Mouse (Mus musculus): ENCODE measurements at regions not wholly inside any gene's neighbourhood (a gene's known extent, or its start where the extent isn't known, plus 50 kb on each side); places are given as distances from the start of the nearest gene placed in this dataset.

DNA sequence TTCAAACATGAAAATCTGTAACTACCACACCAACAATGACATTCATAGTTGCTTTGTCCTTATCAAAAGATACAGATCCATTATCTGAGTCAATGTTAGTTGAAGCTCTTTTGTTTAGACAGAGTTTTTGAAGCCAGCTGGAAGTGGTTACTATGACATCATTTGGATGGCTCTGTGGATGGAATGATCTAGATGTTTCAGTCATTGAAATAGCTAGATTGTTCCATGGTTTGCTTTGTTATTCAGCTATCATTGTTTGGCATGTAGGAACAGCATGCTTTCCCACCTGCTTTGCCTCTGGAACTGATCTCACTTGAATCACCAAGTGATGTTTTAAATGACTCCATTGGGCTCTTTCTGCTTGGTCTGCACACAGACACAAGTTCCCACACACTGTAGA lies 144.2 kb upstream of the Marcks start:
- peak; percentile 64 for DNase-seq (ENCODE audit: low read depth, low spot score)

DNA sequence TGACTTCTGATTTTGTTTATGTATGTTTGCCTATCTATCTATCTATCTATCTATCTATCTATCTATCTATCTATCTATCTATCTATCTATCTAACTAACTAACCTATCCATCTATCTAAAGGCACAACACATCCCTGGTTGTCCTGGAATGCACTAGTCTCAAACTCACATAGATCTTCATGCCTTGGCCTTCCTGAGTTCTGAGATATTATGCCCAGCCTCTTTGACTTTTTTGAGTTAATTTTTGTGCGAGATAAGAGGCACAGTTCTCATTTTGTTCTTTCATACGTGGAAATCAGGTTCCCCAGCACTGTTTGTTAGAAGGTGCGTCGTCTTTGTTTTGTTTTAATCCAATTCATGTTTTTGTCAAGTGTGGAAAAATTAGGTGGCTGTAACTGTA lies 142.1 kb upstream of the Marcks start:
- no peak for DNase-seq (ENCODE audit: low read depth, low spot score)

GRCm38 (mm10) chr10:37280150-37280820 lies 141.6 kb upstream of the Marcks start:
- DNase-seq (ENCODE audit: low read depth, low spot score), result no peak

GRCm38 (mm10) chr10:37279316-37279715 lies 140.6 kb upstream of the Marcks start:
- no peak for DNase-seq (ENCODE audit: low read depth, low spot score)

- DNase-seq (ENCODE audit: low read depth, low spot score), result no peak
These were observed 137.1 kb upstream of the Marcks start for GRCm38 (mm10) chr10:37275857-37276256.

- DNase-seq (ENCODE audit: low read depth, low spot score), result no peak
These were observed 136.6 kb upstream of the Marcks start for GRCm38 (mm10) chr10:37275271-37275670.

DNA sequence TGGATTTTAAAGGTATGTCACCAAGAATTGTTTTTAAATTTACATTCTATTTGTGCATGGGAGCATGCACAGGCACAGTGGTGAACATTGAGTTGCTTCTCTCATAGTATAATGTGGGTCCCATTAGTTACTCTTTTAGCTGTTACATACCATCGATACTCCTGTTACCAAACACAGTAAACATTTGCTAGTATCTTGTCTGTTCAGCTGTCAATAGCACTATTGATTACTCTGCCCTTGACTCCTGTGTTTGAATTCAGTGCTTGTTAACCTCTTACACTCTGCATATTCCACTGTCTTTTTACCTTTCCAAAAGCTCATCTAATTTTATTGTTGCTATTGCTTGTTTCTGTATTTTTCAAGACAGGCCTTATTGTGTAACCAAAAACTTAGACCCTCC lies 133.2 kb upstream of the Marcks start:
- no peak for DNase-seq (ENCODE audit: low read depth, low spot score)

GRCm38 (mm10) chr10:37270236-37271000 lies 131.7 kb upstream of the Marcks start:
- DNase-seq (ENCODE audit: low read depth, low spot score), result no peak

DNA sequence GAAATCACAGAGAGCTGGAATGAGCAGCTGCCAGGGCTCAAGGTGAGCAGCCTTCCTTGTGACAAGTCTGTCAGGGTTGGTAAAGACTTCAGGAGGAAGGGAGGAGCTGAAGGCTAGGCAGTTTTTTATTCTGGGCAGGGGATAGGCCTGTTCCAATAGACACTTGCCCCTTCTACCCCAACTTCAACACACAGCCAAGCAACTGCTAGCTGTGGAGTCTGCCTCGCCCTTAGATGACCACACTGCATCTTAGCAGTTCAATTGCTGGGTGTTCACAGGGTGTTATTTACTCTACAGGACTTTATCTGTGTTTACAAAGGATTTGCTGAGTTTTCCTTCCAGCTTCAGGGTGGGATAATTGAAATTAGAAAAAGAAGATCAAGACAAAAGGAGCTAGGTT lies 128.2 kb upstream of the Marcks start:
- no peak for DNase-seq (ENCODE audit: low read depth, low spot score)

- peak; percentile 48 for DNase-seq (ENCODE audit: low read depth, low spot score)
These were observed 122.2 kb upstream of the Marcks start for GRCm38 (mm10) chr10:37260791-37261488.

GRCm38 (mm10) chr10:37259186-37259585 lies 120.5 kb upstream of the Marcks start:
- DNase-seq (ENCODE audit: low read depth, low spot score), result no peak

- DNase-seq (ENCODE audit: low read depth, low spot score), result no peak
These were observed 118.8 kb upstream of the Marcks start for GRCm38 (mm10) chr10:37257544-37257943.

GRCm38 (mm10) chr10:37250934-37251521 lies 112.3 kb upstream of the Marcks start:
- peak; percentile 30 for DNase-seq (ENCODE audit: low read depth, low spot score)

GRCm38 (mm10) chr10:37250157-37250556 lies 111.4 kb upstream of the Marcks start:
- peak; percentile 59 for DNase-seq (ENCODE audit: low read depth, low spot score)

DNA sequence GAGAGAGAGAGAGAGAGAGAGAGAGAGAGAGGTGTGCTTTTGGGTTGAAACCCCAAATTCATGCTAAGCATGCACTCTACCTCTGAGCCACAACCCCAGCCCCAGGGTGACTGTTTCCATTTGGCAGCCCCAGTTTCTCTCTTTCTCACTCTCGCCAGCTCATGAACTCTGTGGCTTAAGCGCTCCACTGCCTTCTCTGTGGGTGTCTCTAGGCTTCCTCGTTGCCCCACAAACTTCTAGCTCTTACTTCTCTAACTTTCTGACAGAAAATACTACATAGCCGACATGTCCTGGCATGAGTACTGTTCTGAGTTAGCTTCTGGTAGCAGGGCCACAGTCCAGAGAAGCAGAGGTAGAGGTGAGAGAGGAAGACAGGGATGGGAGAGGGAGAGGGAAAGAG lies 110.8 kb upstream of the Marcks start:
- DNase-seq (ENCODE audit: low read depth, low spot score), result no peak

DNA sequence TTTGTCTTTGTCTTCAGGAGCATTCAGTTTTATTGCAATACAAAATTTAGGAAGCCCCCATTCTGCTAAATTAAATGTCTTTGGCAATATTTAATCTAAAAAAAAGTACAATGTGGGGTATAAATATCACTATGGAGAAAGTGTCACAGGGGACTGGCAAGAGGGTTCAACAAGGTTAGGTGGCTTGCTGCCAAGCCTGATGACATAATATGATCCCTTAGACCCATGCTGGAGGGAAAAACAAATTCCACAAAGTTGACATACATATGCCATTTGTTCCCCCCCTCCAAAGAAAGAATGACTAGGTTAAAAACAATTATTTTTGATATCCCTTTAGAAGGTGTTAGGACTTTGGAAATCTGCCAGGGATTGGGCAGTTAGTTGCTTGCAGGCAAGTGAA lies 108.4 kb upstream of the Marcks start:
- no peak for DNase-seq (ENCODE audit: low read depth, low spot score)

DNA sequence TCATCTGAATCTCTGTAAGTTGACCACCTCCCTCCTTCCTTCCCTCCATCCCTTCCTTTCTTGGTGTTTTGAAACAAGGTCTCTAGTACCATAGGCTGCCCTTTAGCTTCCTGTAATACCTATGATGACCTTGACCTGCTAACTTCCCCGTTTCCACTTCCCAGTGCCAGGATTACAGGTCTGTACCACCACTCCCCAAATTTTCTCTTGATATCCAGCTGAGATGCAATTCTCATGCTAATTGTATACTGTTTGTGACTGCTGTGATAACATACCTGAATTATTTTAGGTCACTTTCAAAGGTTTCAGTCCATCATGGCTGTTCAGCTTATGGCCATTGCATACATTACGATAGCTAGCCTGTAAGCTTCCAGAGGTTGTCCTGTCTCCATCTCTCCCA lies 104.4 kb upstream of the Marcks start:
- DNase-seq (ENCODE audit: low read depth, low spot score), result no peak

GRCm38 (mm10) chr10:37241821-37242263 lies 103.1 kb upstream of the Marcks start:
- DNase-seq (ENCODE audit: low read depth, low spot score), result peak; percentile 60

DNA sequence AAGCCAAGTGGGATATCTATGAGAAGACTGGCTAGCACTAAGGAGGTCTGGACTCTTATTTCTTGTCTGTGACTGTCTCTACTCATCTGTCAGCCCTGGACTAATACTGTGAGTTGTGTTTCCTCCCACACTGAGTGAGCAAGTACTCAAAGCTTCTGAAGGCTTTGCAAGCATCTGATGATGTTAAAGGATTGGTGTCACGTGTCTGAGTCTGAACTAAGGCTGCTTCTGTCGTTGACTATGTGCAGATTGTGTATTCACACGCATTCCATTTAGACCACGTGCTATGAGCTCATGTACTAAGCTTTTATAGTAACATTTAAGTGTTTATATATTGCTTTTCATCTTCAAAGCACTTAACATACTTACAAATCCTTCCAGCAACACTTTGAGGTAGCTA lies 101.9 kb upstream of the Marcks start:
- DNase-seq (ENCODE audit: low read depth, low spot score), result no peak

DNA sequence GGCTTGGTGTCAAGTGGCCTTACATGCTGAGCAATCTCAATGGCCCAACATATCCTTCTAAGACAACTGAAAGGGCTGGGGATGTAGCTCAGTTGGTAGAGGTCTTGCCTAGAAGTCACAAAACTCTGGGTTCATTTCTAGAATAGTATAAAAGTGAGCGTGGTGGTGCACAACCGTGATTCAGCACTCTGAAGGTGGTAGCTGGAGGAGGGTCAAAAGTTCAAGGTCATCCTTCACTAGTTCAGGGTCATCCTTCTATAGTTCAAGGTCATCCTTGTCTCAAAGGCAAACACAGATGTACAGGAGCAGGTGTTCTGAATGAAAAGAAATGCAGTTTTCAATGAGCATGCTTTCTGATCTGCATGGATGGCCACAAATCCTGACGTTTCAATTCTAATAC lies 101.5 kb upstream of the Marcks start:
- DNase-seq (ENCODE audit: low read depth, low spot score), result no peak

GRCm38 (mm10) chr10:37236001-37236822 lies 97.5 kb upstream of the Marcks start:
- DNase-seq (ENCODE audit: low read depth, low spot score), result peak; percentile 38

Data from skeletal muscle tissue, adult 2 months (tissue).